Mouse (Mus musculus): ENCODE measurements around the gene Gm43951.

- no peak for TF ChIP-seq POLR2A (IDR thresholded peaks at IDR 0.05; ENCODE audit: control insufficient read depth, extremely low read depth, insufficient read depth, low read length, poor library complexity)
- no peak for TF ChIP-seq CTCF (IDR thresholded peaks at IDR 0.05; ENCODE audit: borderline replicate concordance, control insufficient read depth, extremely low read depth, insufficient read depth, low read length, poor library complexity)
Measured at GRCm38 (mm10) chr11:72156624-72157023, 50.0 kb downstream of the Gm43951 start.

All from thymus, adult 2 months (tissue).